Mouse (Mus musculus): ENCODE measurements around the gene Ube2g2.

GRCm38 (mm10) chr10:77684181-77684580 lies 62.1 kb downstream of the Ube2g2 start:
- TF ChIP-seq POLR2A (IDR thresholded peaks at IDR 0.05; ENCODE audit: insufficient read depth, low read depth, low read length) (no peak), CTCF (IDR thresholded peaks at IDR 0.05; ENCODE audit: insufficient read depth, low read depth, low read length) (no peak)
